Mouse (Mus musculus) liver, embryonic 12.5 days (tissue): ENCODE data around the gene Ttc6. TPM values are rescaled to one million over a fixed set of nuclear protein-coding genes. Genes with fewer than 3 reads are reported as not detected.

Experiments
- ATAC-seq: fragments of 200-750 bp; cut with Nextera tagmentation; 2 replicates; pipeline ENCODE4 v1.8.0; 2017; ENCODE audit warnings: moderate number of reproducible peaks, mild to moderate bottlenecking, moderate library complexity
- H3K27ac ChIP-seq: fragments of 300-500 bp; sonication (generic); 2 replicates; pipeline ENCODE4 v1.5.1; 2016; ENCODE audit warnings: mild to moderate bottlenecking
- H3K27me3 ChIP-seq: fragments of 300-500 bp; sonication (generic); replicated peaks from 2 replicates; pipeline ENCODE4 v1.6.1; 2016; ENCODE audit warnings: mild to moderate bottlenecking, moderate library complexity
- H3K36me3 ChIP-seq: fragments of 300-500 bp; sonication (generic); 2 replicates; pipeline ENCODE4 v1.6.1; 2016; ENCODE audit warnings: mild to moderate bottlenecking, moderate library complexity
- H3K4me1 ChIP-seq: fragments of 300-500 bp; sonication (generic); 2 replicates; pipeline ENCODE4 v1.6.1; 2016
- H3K4me2 ChIP-seq: fragments of 300-500 bp; sonication (generic); 2 replicates; pipeline ENCODE4 v1.6.1; 2016; ENCODE audit warnings: mild to moderate bottlenecking, moderate library complexity
- H3K4me3 ChIP-seq: fragments of 300-500 bp; sonication (generic); 2 replicates; pipeline ENCODE4 v1.5.1; 2016; ENCODE audit warnings: mild to moderate bottlenecking, moderate library complexity
- H3K9ac ChIP-seq: fragments of 300-500 bp; sonication (generic); 2 replicates; pipeline ENCODE4 v1.6.1; 2016; ENCODE audit warnings: mild to moderate bottlenecking, moderate library complexity
- H3K9me3 ChIP-seq: fragments of 300-500 bp; sonication (generic); replicated peaks from 2 replicates; pipeline ENCODE4 v1.6.1; 2016; ENCODE audit warnings: mild to moderate bottlenecking, moderate library complexity
- WGBS: fragments of 180-500 bp; shearing (Covaris S2); methylation state at CpG from one replicate; pipeline ENCODE4 v1.1.7; 2016; ENCODE audit not compliant: insufficient replicate concordance; 5-methylcytosine and 5-hydroxymethylcytosine counted together
- polyA plus RNA-seq: library from polyadenylated mRNA; unstranded; fragments of >200 nt; fragmentation: Nextera tagmentation; extraction: Ambion mirVana; gene quantifications from 2 replicates; pipeline ENCODE4 v1.2.1, GENCODE M21; 2016

The Ttc6 gene
- polyA plus RNA-seq, 1 experiment from 2014 or later = 0.08 TPM

- Histone ChIP-seq H3K4me3 (no peak overlapping the region), H3K27me3 (no peaks in the 10 kb centered on the region), H3K9ac (no peak overlapping the region), H3K36me3 (no peaks in the 10 kb centered on the region), H3K4me2 (no peak overlapping the region), H3K9me3 (no peaks in the 10 kb centered on the region), H3K27ac (no peak overlapping the region), H3K4me1 (no peaks in the 10 kb centered on the region)
- WGBS = 62% methylated on average over 4 of the region's 4 CpGs
- ATAC-seq = no peak
Observed at GRCm38 (mm10) chr12:57615137-57615536, 51.2 kb downstream of the Ttc6 start.

DNA sequence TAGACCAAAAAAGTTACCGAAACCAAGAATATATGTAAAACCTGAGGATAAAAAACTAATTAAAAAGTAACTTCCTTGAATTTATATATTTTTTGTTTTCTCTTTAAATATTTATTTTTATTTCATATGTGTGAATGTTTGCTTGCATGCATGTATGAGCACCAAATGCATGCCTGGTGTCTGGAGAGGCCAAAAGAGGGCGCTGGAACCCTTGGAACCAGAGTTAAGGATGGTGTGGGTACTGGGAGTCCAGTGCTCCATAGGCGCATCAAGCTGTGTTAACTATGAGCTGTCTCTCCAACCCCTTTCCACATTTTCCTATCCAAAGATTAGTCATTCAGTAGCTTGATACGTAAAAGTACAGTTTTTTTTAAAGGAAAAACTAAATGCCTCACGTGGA, 58.1 kb downstream of the Ttc6 start:
- Histone ChIP-seq H3K27me3 (no peaks in the 10 kb centered on the region), H3K9ac (no peak overlapping the region), H3K27ac (no peak overlapping the region), H3K4me3 (no peak overlapping the region), H3K4me2 (no peak overlapping the region), H3K9me3 (no peaks in the 10 kb centered on the region), H3K4me1 (no peaks in the 10 kb centered on the region), H3K36me3 (no peaks in the 10 kb centered on the region)
- ATAC-seq = no peak
- WGBS = 51% methylated on average over 5 of the region's 5 CpGs

- no peak overlapping the region for H3K9ac ChIP-seq
- H3K36me3 ChIP-seq = no peaks in the 10 kb centered on the region
- H3K4me2 ChIP-seq = no peak overlapping the region
- no peaks in the 10 kb centered on the region for H3K27me3 ChIP-seq
- no peaks in the 10 kb centered on the region for H3K9me3 ChIP-seq
- 56% methylated on average over 7 of the region's 7 CpGs for WGBS
- ATAC-seq = no peak
- no peaks in the 10 kb centered on the region for H3K4me1 ChIP-seq
- no peak overlapping the region for H3K4me3 ChIP-seq
- no peak overlapping the region for H3K27ac ChIP-seq
Observed at GRCm38 (mm10) chr12:57623264-57623663, 59.4 kb downstream of the Ttc6 start.

GRCm38 (mm10) chr12:57624011-57624608, 60.2 kb downstream of the Ttc6 start:
- 28% methylated on average over 4 of the region's 4 CpGs for WGBS
- no peak for ATAC-seq
- H3K4me1 ChIP-seq = no peaks in the 10 kb centered on the region
- H3K4me3 ChIP-seq = no peak overlapping the region
- no peaks in the 10 kb centered on the region for H3K9me3 ChIP-seq
- H3K27me3 ChIP-seq = no peaks in the 10 kb centered on the region
- H3K36me3 ChIP-seq = no peaks in the 10 kb centered on the region
- H3K9ac ChIP-seq = no peak overlapping the region
- no peak overlapping the region for H3K27ac ChIP-seq
- H3K4me2 ChIP-seq = no peak overlapping the region

DNA sequence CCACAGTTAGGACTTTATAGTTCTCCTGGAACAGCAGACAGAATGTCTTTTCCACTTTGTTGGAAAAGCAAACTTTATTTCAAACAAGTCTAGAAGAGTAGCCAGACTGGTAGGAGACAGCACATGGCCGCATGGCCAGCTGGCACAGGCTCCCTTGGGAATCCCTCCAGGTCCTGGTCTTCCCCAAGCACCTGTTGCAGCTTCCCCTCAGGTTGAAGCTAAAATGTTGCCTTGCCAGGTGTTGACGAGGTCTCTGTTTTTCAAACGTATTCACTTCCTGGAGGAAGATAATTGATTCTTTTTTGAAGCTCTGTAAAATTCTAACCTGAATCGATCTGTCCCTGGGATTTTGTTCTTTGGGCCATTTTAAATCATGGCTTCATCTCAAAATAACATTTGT, 86.1 kb downstream of the Ttc6 start:
- Histone ChIP-seq H3K9me3 (no peaks in the 10 kb centered on the region), H3K27ac (no peak overlapping the region), H3K4me3 (no peak overlapping the region), H3K36me3 (no peaks in the 10 kb centered on the region), H3K27me3 (no peaks in the 10 kb centered on the region), H3K4me1 (no peaks in the 10 kb centered on the region), H3K9ac (no peak overlapping the region), H3K4me2 (no peak overlapping the region)
- no peak for ATAC-seq
- WGBS = 52% methylated on average over 4 of the region's 4 CpGs

GRCm38 (mm10) chr12:57650677-57651076, 86.8 kb downstream of the Ttc6 start:
- H3K4me3 ChIP-seq = no peak overlapping the region
- 73% methylated on average over 8 of the region's 8 CpGs for WGBS
- H3K27me3 ChIP-seq = no peaks in the 10 kb centered on the region
- no peak overlapping the region for H3K27ac ChIP-seq
- no peak overlapping the region for H3K4me2 ChIP-seq
- no peaks in the 10 kb centered on the region for H3K9me3 ChIP-seq
- H3K4me1 ChIP-seq = no peaks in the 10 kb centered on the region
- H3K36me3 ChIP-seq = no peaks in the 10 kb centered on the region
- no peak overlapping the region for H3K9ac ChIP-seq
- ATAC-seq = no peak

DNA sequence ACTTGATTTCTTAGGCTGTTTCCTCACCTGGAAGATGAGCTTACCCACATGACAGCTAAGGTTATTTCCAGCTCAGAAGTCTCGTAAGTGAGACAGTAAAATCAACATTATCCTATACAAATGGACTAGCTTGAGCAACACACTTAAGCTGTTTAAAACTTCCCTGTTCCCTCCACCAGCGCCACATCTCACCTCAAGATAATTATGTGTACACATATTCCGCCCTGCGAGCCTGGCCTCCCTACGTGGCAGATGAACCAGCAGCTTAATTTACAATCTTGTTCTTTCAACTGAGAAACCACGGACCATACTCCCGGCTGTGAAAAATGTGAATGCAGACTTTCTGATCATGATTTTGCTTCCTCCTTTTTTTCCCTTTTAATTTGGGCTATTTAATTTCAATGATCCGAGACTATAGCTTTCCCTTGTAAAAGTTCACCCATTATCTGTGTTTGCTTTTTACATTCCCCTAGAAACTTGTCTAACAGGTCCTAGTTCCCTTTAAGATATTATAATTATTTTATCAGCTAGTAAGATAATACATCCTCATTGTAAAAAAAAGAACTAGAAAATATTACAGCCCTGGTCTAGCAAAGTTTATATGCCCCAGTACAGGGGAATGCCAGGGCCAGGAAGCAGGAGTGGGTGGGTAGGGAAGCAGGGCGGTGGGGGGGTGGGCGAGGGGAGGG, 99.2 kb downstream of the Ttc6 start:
- no peak for ATAC-seq
- no peaks in the 10 kb centered on the region for H3K36me3 ChIP-seq
- WGBS = 57% methylated on average over 10 of the region's 10 CpGs
- H3K4me3 ChIP-seq = no peak overlapping the region
- H3K27ac ChIP-seq = no peak overlapping the region
- no peaks in the 10 kb centered on the region for H3K9me3 ChIP-seq
- no peaks in the 10 kb centered on the region for H3K27me3 ChIP-seq
- no peak overlapping the region for H3K9ac ChIP-seq
- no peak overlapping the region for H3K4me2 ChIP-seq
- no peaks in the 10 kb centered on the region for H3K4me1 ChIP-seq

DNA sequence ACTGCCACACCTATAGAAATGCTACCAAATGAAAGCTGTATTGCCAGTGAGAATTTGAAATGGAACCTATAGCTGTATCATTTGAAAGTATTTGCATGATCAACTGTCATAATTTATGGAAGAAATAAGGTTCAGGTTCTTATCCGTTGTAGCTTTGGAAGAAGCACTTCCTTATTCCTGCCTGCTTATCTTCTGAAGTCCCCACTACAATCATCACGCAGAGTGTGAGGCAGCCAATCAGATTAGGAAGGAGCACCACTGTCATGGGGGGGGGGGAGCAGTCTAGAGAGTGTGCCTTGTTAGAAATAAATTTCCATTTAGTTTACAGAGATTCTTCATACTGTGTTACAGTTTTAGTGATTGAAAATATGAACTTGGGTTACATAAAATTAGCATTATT, 108.5 kb downstream of the Ttc6 start:
- no peak overlapping the region for H3K27ac ChIP-seq
- no peaks in the 10 kb centered on the region for H3K27me3 ChIP-seq
- no peak overlapping the region for H3K4me3 ChIP-seq
- no peaks in the 10 kb centered on the region for H3K9me3 ChIP-seq
- no peak overlapping the region for H3K9ac ChIP-seq
- no peaks in the 10 kb centered on the region for H3K4me1 ChIP-seq
- WGBS = 46% methylated on average over 2 of the region's 2 CpGs
- ATAC-seq = no peak
- no peak overlapping the region for H3K4me2 ChIP-seq
- H3K36me3 ChIP-seq = no peaks in the 10 kb centered on the region

DNA sequence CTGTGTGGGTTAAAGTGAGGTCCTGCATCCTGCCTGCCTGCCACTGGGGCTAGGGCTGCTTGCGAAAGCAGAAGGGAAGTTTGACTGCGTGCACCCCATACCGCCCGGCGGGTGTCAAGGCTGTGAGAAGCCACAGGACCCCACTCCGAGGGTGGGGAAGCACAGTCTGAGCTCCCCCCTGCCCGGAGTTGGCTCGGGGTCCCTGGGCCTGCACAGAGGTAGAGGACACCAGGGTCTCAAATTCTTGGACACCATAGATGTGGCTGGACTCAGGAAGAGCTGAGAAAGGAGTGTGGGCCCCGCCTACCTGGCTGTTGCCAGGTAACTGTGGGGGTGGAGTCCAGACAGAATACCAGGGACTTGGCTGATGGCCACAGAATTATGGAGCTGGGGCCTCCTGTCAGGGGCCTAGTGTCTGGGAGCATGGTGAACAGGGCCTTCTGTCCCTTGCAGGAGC, 121.1 kb downstream of the Ttc6 start:
- Histone ChIP-seq H3K9ac (no peak overlapping the region), H3K4me3 (no peak overlapping the region), H3K9me3 (no peaks in the 10 kb centered on the region), H3K27me3 (no peaks in the 10 kb centered on the region), H3K27ac (no peak overlapping the region), H3K4me2 (no peak overlapping the region), H3K36me3 (no peaks in the 10 kb centered on the region), H3K4me1 (no peaks in the 10 kb centered on the region)
- WGBS = 34% methylated on average over 9 of the region's 9 CpGs
- no peak for ATAC-seq

- Histone ChIP-seq H3K9me3 (no peaks in the 10 kb centered on the region), H3K9ac (no peak overlapping the region), H3K4me3 (no peak overlapping the region), H3K27ac (no peak overlapping the region), H3K36me3 (no peaks in the 10 kb centered on the region), H3K4me1 (no peaks in the 10 kb centered on the region), H3K27me3 (no peaks in the 10 kb centered on the region), H3K4me2 (no peak overlapping the region)
- no peak for ATAC-seq
- 85% methylated on average over 1 of the region's 1 CpGs for WGBS
Observed at GRCm38 (mm10) chr12:57709966-57710365, 146.1 kb downstream of the Ttc6 start.

GRCm38 (mm10) chr12:57764720-57765119, 200.8 kb downstream of the Ttc6 start:
- H3K36me3 ChIP-seq = no peaks in the 10 kb centered on the region
- H3K9ac ChIP-seq = no peak overlapping the region
- no peak overlapping the region for H3K4me2 ChIP-seq
- H3K27ac ChIP-seq = no peak overlapping the region
- no peak overlapping the region for H3K4me3 ChIP-seq
- H3K4me1 ChIP-seq = no peaks in the 10 kb centered on the region
- no peaks in the 10 kb centered on the region for H3K27me3 ChIP-seq
- no peak for ATAC-seq
- 59% methylated on average over 7 of the region's 7 CpGs for WGBS
- H3K9me3 ChIP-seq = no peaks in the 10 kb centered on the region

- 33% methylated on average over 12 of the region's 12 CpGs for WGBS
- H3K4me3 ChIP-seq = no peak overlapping the region
- H3K4me2 ChIP-seq = no peak overlapping the region
- H3K27ac ChIP-seq = no peak overlapping the region
- ATAC-seq = no peak
- H3K27me3 ChIP-seq = no peaks in the 10 kb centered on the region
- H3K36me3 ChIP-seq = no peaks in the 10 kb centered on the region
- no peak overlapping the region for H3K9ac ChIP-seq
- H3K4me1 ChIP-seq = no peaks in the 10 kb centered on the region
- no peaks in the 10 kb centered on the region for H3K9me3 ChIP-seq
Observed at GRCm38 (mm10) chr12:57776290-57776997, 212.5 kb downstream of the Ttc6 start.
